Mouse (Mus musculus) kidney, adult 18-20 months (tissue): ENCODE results near the gene Wfdc8.
A peak's percentile ranks its signal among the peaks of the same experiment; 100 is the strongest.

ENCODE experiments used
- DNase-seq: peaks from one replicate; pipeline ENCODE4 v3.0.0; 2021

The Wfdc8 gene

GRCm38 (mm10) chr2:164562391-164563188, 50.8 kb downstream of the Wfdc8 start, which contains the start of gene Wfdc2:
TSS of gene Wfdc2 (plus strand) at chr2:164562413.
- DNase-seq: peak; percentile 73

GRCm38 (mm10) chr2:164560106-164560505, 53.3 kb downstream of the Wfdc8 start:
- DNase-seq: no peak

GRCm38 (mm10) chr2:164558991-164559645, 54.3 kb downstream of the Wfdc8 start:
- no peak for DNase-seq

GRCm38 (mm10) chr2:164558426-164558825, 55.0 kb downstream of the Wfdc8 start:
- DNase-seq: no peak

GRCm38 (mm10) chr2:164551502-164551901, 61.9 kb downstream of the Wfdc8 start:
- no peak for DNase-seq

GRCm38 (mm10) chr2:164550895-164551269, 62.5 kb downstream of the Wfdc8 start:
- no peak for DNase-seq

GRCm38 (mm10) chr2:164549963-164550894, 63.2 kb downstream of the Wfdc8 start:
- DNase-seq: no peak

- DNase-seq: no peak
Measured at GRCm38 (mm10) chr2:164549338-164549737, 64.1 kb downstream of the Wfdc8 start.
